Mouse (Mus musculus) bone marrow macrophage, adult 2 months (primary cell): ENCODE results near the gene Rhoa.

Experiments used
- CTCF ChIP-seq: IDR thresholded peaks from 2 replicates; pipeline ENCODE4 v1.5.1; 2012; ENCODE audit warnings: low read depth, mild to moderate bottlenecking, low read length, moderate library complexity
- POLR2A ChIP-seq: IDR thresholded peaks from 2 replicates; pipeline ENCODE4 v1.6.1; 2012; ENCODE audit warnings: mild to moderate bottlenecking, low read depth, low read length, borderline replicate concordance

GRCm38 (mm10) chr9:108301853-108302252, 4.1 kb upstream of the Rhoa start:
- TF ChIP-seq CTCF, result no peak
- TF ChIP-seq POLR2A, result no peak
